Mouse (Mus musculus) kidney, adult 9 months (tissue): ENCODE measurements around the gene Gm10382.
"Not testable (repeated sequence)": the region's sequence is repeated elsewhere in the genome, so short reads cannot be mapped to it uniquely, and the experiment has no call there.

Source experiments
- DNase-seq: peaks from one replicate; pipeline ENCODE4 v3.0.0; 2022

Gene Gm10382

DNA sequence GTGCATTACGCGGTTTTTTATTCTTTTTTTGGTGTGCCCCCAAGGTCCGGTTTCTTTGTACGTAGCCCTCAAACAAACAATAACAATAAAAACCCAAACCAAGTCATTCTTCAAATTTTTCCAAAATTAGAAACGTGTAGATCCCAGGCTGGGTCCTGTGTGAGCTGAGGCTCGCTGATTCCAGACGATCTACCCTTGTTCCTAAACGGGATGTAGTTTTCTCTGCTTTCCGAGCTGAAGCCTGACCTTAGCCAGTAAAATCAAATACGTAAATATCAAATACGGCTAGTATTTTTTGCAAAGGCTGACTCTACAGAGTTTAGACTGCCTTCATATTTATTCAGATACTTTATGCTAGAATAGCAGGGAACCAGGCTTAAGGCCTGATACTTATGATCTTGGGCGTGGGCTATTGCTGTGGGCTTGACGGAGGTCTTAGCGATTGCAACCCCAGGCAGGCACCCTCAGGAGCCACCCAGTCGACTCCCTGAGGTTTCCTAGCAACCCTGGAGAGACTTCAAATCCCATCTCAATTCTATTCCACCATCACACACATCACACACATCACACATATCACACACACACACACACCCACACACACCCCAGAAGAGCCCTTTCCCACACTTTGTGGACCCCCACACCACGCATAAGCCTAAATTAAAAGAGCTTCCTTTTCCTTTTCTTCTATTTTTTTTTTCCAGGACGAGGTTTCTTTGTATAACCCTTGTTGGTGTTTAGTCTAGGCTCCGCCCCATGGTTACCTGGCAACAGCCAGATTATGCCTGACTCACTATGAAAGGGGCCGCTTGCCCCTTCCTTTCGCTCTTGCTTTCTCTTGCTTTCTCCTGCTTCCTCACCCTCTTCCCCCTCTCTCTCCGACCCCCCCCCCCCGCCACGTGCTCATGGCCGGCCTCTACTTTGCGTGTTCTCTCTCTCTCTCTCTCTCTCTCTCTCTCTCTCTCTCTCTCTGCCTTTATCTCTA is 4.8 kb downstream of the Gm10382 start:
- DNase-seq = peak; percentile 91

DNA sequence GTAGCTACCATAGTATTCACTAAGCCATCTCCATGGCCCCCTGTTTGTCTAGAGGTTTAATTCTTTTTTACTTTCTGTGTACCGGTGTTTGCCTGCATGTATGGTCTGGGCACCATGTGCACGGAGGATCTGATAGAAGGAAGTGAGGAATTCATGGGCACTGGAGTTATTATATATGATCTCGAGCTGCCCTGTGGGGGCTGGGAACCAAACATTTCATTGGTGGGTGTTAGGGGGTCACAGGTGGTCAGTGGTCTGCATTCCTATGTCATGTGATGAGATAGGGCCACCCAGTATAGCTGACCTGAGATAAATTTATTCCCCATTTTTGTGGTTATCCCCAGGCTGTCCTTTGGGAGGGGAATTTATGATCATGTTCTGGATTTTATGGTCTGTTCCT is 5.9 kb downstream of the Gm10382 start:
- no peak for DNase-seq

DNA sequence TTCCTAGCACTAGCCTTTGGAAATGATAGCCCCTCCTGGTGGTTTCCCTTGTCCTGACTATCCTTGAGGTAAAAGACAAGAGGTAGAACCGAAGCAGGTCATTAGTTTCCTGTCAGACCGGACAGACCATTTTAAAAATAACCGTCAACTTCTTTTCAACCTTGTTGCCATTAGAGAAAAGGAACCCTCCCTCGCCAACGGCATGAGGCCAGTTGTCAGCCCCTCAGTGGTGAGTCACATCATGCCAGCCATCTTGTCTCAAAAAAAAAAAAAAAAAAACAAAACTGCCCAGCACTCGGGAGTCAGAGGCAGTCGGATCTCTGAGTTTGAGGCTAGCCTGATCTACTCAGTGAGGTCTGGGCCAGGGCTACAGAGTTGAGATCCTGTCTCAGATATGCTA is 11.8 kb downstream of the Gm10382 start:
- no peak for DNase-seq

DNA sequence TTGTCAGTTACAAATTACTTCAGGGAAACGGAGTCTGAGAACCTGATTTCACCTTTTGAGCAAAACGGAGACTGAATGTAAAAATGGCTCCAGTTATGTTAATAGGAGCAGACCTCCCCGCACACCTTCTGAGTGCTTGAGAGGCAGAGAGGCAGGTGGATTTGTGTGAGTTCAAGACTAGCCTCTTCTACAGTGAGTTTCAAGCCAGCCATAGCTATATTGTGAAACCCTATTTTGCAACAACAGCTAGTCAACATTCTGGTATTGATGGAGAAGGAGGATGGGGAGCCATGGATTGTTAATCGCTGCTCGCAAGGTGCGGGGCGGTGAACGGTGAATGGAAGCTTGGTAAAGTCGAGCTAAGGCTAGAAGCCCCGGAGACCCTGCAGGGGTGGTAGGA is 13.4 kb downstream of the Gm10382 start:
- no peak for DNase-seq

DNA sequence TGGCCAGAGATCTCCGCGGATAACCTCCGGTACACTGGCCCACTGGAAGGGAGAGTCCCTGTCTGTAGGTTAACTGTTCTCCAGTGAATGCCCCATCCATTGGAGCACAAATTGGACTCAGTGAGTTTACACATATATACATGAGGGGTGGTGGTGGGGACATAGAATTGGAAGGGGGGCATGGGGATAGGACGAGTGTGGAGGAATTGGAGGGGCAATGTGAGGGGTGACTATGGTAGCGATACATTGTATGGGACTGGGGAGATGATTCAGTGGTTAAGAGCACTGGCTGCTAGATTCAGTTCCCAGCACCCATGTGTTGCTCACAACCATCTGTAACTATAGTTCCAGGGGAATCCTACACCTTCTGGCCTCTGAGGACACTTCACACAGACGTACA is 13.9 kb downstream of the Gm10382 start:
- DNase-seq = no peak

DNA sequence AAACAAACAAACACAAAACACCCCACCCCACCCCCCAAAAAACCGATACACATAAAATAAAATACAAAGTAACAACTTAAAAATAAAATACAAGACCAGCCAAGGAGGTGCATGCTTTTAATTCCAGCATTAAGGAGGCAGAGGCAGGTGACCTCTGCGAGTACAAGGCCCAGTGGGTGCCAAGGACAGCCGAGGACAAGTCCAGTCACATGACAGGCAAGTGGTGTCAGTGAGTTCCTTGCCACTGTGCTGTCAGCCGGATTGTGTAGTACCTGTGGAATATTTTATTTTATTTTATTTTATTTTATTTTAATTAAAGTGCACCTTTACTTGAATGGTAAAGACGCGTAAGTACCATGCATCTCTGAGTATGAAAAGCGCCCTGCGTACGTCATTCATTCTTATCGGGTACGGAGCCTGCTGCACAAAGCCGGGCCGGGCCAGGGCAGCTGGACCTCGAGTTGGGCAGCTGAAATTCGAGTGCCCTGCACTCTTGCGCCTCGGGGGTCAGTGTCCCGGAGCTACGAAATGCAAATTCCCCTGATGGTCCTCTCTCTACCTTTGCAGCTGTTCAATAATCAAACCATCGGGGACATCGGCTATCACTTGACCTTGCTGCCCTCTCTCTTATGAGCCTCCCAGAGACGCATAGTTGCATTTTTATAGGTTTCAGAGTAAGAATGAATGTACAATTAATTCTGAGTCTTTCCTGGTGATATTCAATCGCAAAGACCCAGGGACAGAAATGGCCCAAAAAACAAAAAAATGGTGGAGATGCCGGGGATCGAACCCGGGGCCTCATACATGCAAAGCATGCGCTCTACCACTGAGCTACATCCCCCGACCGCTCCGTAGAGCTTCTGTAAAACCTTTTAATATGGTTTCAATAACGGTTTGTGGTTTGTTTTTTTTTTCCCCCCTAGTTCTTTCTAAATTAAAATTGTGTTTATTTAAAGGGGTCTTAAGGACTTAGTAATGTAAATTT is 14.7 kb downstream of the Gm10382 start:
- peak; percentile 82 for DNase-seq

DNA sequence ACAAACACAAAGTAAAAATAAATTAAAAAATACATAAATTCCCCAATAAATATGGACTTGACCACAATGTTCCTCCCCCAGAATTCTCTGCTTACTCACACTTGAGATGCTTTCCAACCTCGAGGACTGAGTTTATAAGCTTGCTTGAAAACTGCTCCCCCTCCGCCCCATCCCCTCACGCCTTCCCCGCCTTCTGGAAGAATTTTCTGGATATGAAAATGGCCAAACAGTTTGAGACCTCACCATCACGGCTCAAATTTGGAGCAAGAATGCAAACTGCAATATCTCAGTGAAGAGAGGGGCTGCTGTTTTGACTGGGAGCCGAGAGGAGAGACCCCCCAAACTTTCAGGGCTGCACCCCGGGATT is 15.4 kb downstream of the Gm10382 start:
- DNase-seq = no peak

DNA sequence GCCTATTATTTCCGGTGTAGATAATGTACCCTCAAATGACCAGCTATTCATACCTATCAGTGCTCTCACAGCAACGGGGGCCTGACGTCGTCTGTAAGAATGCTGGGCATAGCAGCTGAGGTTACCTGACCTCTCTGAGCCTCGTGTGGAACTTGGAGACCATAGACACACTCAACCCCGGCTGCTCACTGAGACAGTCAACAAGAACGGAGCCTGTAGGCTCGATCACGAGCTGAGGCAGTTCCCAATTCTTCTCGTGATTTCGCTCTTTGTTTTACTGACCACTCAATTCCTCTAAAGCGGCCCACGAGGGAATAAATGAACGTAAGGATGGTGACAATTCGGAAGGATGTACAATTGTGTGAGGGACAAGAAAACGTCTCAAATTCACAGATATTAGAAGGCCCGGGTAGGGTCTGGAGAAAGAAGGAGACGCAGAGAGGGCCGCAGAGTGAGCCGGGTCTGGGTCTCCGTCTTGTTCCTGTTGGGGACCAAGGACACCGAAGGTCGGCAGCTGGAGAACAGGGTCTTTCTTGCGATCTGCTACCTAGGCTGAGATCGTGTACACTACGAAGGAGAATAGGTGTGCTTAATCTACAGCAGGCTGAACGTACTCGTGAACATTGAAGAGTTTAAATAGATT is 15.9 kb downstream of the Gm10382 start:
- DNase-seq = no peak

DNA sequence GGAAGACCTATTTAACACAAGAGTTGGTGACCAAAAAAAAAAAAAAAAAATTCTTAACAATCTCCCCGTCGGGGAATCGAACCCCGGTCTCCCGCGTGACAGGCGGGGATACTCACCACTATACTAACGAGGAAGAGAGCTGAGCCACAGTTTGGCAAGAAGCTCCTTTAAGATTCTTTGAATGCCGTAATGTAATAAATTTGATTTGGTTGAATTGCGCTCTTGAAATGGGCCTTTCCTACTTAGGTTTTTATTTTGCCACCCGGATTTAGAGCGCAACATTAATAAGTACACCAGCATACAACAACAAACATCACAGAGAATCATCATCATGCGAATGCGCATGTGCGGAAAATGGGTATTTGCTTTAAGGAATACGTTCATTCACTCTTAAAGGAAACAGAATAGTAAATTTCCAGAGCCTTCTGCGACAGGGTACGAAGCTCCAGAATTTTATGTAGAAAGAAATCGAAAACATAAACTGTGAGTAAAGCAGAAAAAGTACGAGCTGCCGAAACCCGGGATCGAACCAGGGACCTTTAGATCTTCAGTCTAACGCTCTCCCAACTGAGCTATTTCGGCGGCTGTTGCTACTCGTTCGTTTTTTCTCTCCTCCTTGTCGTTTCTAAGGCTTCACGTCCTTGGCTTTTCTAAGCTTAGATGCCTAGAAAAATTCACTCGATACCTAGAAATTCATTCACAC is 16.6 kb downstream of the Gm10382 start:
- DNase-seq = peak; percentile 95

DNA sequence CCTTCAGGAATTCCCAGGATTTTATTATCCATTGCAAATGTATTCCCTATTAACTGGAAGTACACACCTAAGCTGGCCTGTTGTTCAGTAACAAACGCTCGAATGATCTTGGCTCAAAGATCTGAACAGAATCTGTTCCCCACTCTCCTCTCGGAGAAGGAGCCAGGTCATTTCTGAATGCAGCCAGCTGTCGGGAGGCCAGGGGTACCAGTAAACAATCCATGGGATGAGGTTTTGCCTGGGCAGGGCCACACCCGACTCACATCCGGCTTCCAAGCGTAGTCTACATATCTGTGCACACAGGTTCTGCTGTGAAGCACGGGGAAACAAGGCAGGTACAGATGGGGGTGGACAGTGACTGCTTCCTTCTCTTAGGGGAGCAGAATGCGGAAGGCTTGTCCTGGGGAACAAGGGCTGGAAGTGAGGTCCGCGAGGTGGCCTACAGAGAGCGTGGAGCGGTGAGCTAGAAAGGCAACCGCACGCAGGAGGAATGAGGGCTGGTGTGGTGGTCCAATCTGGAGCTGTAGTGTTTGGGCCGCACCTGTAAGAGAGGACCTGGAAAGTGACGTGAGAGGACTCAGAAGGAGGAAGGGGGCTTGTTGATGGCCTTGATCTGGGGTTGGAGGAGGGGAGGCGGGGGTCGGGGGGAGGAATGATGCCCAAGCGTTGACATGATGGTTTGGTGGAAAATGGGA is 17.3 kb downstream of the Gm10382 start:
- DNase-seq = peak; percentile 82

DNA sequence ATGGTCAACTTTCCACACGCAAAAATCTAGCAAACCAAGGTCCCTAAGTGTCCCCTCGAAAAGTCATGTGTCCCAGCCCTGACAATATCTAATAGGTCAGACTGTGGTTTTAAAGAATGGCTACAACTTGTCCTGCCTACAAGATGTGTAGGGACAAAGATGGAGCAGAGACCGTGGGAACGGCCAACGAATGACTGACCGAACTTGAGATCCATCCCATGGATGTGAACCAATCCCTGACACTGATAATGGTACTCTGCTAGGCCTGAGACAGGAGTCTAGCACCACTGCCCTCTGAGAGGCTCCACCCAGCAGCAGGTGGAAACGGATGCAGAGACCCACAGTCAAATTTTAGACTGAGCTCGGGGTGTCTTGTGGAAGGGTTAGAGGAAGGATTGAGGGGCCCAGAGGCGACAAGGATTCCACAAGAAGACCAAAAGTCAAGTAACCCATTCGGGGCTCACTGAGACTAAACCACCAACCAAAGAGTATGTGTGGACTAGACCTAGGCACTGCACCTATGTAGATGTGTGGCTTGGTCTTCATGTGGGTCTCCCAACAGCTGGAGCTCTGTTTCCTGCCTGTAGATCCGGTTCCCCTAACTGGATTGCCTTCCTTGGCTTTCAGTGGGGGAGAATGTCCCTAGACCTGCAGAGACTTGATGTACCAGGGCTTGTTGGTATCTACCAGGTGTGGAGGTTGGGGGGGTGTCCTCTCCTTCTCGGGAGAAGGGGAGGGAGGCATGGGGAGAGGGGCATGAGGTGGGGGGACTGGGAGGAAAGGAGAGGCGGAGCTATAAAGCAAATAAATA is 18.1 kb downstream of the Gm10382 start:
- DNase-seq = no peak

DNA sequence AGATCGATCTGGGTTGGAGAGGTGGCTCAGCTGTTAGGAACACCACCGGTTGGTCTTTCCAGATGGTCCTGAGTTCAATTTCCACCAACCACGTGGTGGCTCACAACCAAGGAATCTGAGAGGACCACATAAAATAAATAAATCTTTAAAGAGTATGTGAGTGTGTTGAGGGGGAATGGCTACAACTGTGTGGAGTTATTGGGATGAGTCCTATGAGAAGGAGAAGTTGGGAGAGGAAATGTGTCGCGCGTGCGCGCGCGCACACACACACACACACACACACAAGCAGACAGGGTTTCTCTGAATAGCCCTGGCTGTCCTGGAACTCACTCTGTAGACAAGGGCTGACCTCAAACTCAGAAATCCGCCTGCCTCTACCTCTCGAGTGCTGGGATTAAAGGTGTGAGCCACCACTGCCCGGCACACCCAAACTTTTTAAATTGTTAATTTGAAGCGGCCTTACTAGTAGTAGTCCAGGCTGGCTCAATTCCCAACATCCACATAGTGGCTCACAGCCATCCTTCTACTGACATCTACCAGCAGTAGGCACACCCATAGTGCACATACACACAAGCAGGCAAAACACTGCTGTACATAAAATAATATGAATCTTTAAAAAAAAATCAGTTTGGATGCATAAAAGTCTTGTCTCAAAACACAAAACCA is 18.9 kb downstream of the Gm10382 start:
- peak; percentile 20 for DNase-seq

DNA sequence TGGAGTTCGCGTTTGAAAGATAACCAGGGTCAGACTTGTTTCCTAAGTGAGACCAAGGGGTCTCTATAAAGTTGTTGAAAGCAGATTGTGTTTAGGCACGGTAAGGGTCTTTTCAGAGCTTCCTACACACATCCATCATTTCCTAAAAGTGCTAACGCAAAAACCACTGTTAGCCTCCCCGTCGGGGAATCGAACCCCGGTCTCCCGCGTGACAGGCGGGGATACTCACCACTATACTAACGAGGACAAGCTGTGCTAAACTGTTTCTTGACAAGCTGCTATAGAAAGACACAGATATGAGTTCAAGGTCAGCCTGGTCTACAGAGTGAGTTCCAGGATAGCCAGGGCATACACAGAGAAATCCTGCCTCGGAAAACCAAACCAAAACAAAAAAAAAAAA is 19.7 kb downstream of the Gm10382 start:
- peak; percentile 91 for DNase-seq

DNA sequence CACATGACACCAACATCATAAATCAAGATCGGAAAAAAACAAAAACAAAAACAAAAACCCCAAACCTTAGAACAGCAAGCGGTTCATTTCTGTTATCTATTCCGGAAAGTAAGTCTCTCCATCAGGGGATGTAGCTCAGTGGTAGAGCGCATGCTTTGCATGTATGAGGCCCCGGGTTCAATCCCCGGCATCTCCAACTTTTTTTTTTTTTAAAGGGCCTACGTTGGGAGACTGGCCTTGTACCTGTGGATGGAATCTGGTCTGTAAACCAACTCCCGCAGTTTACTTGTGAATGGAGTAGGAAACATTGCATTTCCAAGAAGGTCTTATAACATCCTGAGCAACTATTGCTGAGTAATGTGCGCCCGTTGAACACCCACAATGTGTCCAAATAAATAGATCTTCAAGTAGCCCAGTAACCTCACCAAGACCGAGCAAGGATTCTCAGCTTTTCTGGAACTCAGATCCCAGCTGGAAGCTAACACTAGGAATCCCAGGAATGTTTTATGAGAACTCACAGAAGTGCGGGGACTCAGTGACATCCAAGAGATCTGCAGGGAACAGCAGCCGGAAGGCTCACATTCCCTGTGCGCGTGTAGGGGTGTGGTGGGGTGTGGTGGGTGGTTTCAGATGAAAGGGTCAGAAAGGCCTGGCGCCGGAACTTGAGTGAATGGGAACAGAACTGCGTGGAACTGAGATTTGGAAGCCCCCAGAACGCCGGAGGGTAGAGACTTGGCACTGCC is 20.4 kb downstream of the Gm10382 start:
- peak; percentile 61 for DNase-seq

DNA sequence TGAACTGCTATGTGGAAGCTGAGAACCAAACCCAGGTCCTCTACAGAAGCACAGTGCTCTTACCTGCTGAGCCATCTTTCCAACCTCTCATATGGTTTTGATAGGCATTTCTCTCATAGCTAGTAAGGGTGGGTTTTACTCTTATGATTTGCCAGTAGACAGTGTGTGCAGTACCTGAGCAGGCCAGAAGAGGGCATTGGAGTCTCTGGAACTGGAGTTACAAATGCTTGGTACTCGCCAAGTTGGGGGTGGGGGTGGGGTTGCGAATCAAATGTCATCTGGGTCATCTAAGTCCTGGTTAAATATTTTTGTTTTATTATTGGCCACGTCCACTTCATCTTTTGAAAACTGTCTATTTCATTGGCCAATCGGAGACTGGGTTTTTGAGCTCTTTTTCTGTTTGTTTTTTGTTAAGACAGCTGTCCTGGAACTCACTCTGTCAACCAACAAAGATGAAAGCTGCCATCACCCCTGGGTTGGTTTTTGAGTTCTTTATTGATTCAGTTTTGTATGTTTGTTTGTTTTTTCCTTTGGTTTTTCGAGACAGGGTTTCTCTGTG is 22.9 kb downstream of the Gm10382 start:
- DNase-seq = peak; percentile 85

DNA sequence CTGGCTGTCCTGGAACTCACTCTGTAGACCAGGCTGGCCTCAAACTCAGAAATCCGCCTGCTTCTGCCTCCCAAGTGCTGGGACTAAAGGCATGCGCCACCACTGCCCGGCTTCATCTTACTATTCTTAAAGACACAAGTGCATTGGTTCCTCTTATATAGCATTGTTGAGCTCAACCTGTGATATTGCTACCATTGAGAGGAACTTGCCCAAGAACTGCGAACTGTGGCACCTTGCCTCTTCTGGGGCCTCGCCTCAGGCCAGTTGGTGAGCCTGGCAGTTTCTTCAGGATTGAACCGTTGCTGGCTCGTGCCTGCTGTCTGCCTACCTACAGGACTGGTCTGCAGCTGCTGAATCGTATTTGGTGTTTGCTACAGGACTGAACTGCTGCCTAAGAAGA is 23.4 kb downstream of the Gm10382 start:
- not testable (repeated sequence) for DNase-seq

DNA sequence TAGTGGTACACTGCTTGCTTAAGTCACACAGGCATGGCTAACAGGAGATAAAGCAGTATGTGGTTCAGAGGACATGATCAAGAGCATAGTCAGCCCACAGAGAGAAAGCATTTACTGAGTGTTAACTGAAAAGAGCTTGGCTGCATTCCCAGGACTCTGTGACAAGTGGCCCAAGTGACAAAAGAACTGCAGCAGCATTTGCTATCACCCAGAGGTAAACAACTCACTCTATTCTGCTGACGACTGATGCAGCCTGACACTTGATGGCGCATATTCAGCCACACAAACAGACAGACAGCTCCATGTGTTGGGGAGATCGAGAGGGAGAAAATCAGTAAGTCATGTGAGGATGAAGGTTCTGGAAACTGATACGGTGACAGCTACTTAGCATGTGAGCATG is 24.6 kb downstream of the Gm10382 start:
- no peak for DNase-seq

DNA sequence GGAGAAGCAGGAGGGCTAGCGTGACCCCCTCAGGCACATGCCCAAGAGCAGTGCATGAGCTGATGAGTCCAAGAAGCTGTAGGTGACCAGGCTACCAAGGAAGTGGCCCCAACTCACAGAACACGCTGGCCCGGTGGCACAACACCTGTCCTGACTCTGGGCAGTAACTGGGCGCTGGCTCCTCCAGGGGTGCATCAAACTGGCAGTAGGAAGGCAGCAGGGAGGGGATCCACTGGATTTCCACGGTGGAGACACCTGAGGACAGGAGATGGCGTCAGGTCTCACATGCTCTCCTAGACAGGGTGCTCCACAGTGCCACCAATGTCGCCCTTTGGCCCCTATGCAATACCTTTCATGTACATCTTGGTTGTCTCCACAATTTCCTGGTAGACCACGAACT is 27.1 kb downstream of the Gm10382 start:
- no peak for DNase-seq

DNA sequence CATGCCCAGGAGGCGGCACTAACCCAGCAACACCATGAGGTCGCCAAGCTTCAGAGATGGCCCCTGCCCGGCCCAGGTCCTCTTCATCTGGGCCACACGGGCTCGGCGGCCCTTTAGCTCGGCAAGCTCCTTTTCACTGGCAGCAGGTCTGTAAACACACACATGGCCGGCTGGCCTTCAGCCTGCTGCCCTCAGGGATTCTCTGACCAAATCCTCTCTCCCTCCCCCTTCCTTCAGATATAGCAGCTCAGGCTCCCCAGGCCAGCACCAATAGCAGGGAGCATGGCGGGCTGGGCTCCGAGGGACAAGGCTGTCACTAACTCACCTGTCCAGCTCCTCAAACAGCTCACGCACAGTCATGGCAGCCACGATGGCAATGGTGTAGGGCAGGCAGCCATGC is 29.5 kb downstream of the Gm10382 start:
- DNase-seq = no peak
